Mouse (Mus musculus) urinary bladder, postnatal 25 days (tissue): ENCODE data around the gene Nodal.

ENCODE experiments used
- DNase-seq: peaks from one replicate; pipeline ENCODE4 v3.0.0; 2022; ENCODE audit warnings: low spot score

The Nodal gene

GRCm38 (mm10) chr10:61398125-61398524, 19.6 kb upstream of the Nodal start:
- DNase-seq, result no peak

GRCm38 (mm10) chr10:61399156-61399734, 18.5 kb upstream of the Nodal start:
- DNase-seq, result peak; percentile 65

- DNase-seq, result no peak
Measured at GRCm38 (mm10) chr10:61400407-61400806, 17.4 kb upstream of the Nodal start.

- DNase-seq, result no peak
Measured at GRCm38 (mm10) chr10:61402480-61402879, 15.3 kb upstream of the Nodal start.

- DNase-seq, result no peak
Measured at GRCm38 (mm10) chr10:61402911-61403310, 14.9 kb upstream of the Nodal start.

GRCm38 (mm10) chr10:61405958-61406357, 11.8 kb upstream of the Nodal start:
- no peak for DNase-seq

GRCm38 (mm10) chr10:61409776-61410175, 8.0 kb upstream of the Nodal start:
- no peak for DNase-seq

GRCm38 (mm10) chr10:61410193-61410592, 7.6 kb upstream of the Nodal start:
- DNase-seq, result no peak

- no peak for DNase-seq
Measured at GRCm38 (mm10) chr10:61412910-61413625, 4.7 kb upstream of the Nodal start.

GRCm38 (mm10) chr10:61415240-61415639, 2.5 kb upstream of the Nodal start:
- no peak for DNase-seq

- no peak for DNase-seq
Measured at GRCm38 (mm10) chr10:61415890-61416289, 1.9 kb upstream of the Nodal start.

GRCm38 (mm10) chr10:61416561-61416960, 1.2 kb upstream of the Nodal start:
- DNase-seq, result no peak

GRCm38 (mm10) chr10:61417046-61417445, 726 bp upstream of the Nodal start:
- no peak for DNase-seq

GRCm38 (mm10) chr10:61418131-61418900, 544 bp downstream of the Nodal start:
- DNase-seq, result no peak

- no peak for DNase-seq
Measured at GRCm38 (mm10) chr10:61419146-61419545, 1.4 kb downstream of the Nodal start.

- no peak for DNase-seq
Measured at GRCm38 (mm10) chr10:61420011-61420410, 2.2 kb downstream of the Nodal start.

- no peak for DNase-seq
Measured at GRCm38 (mm10) chr10:61422861-61423260, 5.1 kb downstream of the Nodal start.

- no peak for DNase-seq
Measured at GRCm38 (mm10) chr10:61423289-61423688, 5.5 kb downstream of the Nodal start.

- DNase-seq, result no peak
Measured at GRCm38 (mm10) chr10:61424500-61424899, 6.7 kb downstream of the Nodal start.

- no peak for DNase-seq
Measured at GRCm38 (mm10) chr10:61425047-61425446, 7.3 kb downstream of the Nodal start.

GRCm38 (mm10) chr10:61426251-61426757, 8.5 kb downstream of the Nodal start:
- no peak for DNase-seq

GRCm38 (mm10) chr10:61427951-61428350, 10.2 kb downstream of the Nodal start:
- DNase-seq, result no peak

GRCm38 (mm10) chr10:61428416-61428815, 10.6 kb downstream of the Nodal start:
- no peak for DNase-seq
